Mouse (Mus musculus): ENCODE data around the gene Tns1. TPM values are rescaled to one million over a fixed set of nuclear protein-coding genes. Genes with fewer than 3 reads are reported as not detected.

Gene Tns1
- polyA plus RNA-seq, 3 experiments from 2014 or later, result 9.1 to 16.3 (median 15.5) TPM

DNA sequence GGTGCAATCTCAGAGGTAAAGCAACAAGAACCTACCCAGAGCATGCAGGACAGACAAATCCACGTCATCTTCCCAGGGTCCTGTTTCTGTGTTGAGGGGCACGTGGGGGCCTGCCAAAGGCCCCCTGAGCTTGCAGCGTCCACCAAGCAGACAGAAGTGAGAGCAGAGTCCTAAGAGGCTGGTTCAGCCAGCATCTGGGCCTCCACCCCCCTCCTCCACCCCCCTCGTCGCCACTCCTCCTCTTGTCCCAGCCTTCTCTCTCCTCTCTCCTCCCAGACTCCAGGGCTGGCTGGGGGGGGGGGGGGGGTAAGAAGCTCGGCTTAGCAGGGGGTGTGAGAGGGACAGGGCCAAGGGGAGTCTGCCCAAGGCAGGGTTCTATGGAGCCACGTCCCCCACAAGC lies 33.1 kb downstream of the Tns1 start:
- no peak for ATAC-seq

- ATAC-seq, result no peak
Measured at GRCm38 (mm10) chr1:74090329-74090728, 33.9 kb downstream of the Tns1 start.

DNA sequence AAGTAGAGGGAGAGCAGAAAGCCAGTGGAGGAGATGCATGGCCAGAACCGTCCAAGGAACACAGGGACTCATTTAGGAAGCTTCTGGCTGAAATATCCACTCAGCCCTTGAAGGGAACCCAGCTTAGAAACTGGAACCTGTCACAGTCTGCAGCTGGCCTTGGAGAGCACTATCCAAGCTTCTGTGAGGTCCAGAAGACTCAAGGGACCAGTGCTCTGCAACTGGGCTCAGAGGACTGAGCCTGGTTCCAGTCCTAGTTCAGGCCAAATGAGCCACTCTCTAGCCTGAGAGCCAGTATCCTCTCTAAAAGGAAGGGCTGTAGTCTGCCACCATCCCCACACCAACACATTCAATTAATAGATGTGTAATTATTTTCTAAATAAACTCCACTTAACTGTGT lies 35.7 kb downstream of the Tns1 start:
- no peak for ATAC-seq

GRCm38 (mm10) chr1:74085566-74085965 lies 38.7 kb downstream of the Tns1 start:
- ATAC-seq, result no peak

DNA sequence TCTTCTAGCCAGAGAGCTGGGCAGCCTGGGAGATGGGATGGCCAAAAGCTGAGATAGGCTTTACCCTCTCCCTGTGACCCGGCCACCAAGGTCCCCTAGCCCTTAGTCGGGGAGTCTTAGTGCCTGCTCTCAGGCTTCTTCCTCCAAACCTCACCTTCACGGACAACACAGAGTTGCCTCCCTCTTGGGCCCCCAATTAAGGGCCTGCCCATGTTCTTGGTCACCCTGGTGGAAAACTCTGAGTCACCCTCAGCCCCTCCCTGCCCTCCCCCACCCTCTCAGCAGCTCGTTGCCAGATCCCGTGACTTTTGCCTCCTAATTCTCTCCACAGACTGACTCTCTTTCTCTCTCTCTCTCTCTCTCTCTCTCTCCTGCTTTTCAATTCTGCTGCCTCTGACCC lies 39.5 kb downstream of the Tns1 start:
- no peak for ATAC-seq

GRCm38 (mm10) chr1:74084065-74084705 lies 40.1 kb downstream of the Tns1 start:
- ATAC-seq, result no peak

- ATAC-seq, result no peak
Measured at GRCm38 (mm10) chr1:74082841-74083463, 41.3 kb downstream of the Tns1 start.

- no peak for ATAC-seq
Measured at GRCm38 (mm10) chr1:74081573-74081989, 42.7 kb downstream of the Tns1 start.

GRCm38 (mm10) chr1:74077353-74077752 lies 46.9 kb downstream of the Tns1 start:
- ATAC-seq, result no peak

GRCm38 (mm10) chr1:74076230-74076629 lies 48.0 kb downstream of the Tns1 start:
- ATAC-seq, result no peak

GRCm38 (mm10) chr1:74074693-74075485 lies 49.4 kb downstream of the Tns1 start:
- no peak for ATAC-seq

- ATAC-seq, result no peak
Measured at GRCm38 (mm10) chr1:74073791-74074190, 50.5 kb downstream of the Tns1 start.

- ATAC-seq, result no peak
Measured at GRCm38 (mm10) chr1:74070745-74071144, 53.5 kb downstream of the Tns1 start.

GRCm38 (mm10) chr1:74070001-74070551 lies 54.2 kb downstream of the Tns1 start:
- no peak for ATAC-seq

GRCm38 (mm10) chr1:74069085-74069835 lies 55.0 kb downstream of the Tns1 start:
- ATAC-seq, result no peak

- ATAC-seq, result no peak
Measured at GRCm38 (mm10) chr1:74068366-74069084, 55.7 kb downstream of the Tns1 start.

DNA sequence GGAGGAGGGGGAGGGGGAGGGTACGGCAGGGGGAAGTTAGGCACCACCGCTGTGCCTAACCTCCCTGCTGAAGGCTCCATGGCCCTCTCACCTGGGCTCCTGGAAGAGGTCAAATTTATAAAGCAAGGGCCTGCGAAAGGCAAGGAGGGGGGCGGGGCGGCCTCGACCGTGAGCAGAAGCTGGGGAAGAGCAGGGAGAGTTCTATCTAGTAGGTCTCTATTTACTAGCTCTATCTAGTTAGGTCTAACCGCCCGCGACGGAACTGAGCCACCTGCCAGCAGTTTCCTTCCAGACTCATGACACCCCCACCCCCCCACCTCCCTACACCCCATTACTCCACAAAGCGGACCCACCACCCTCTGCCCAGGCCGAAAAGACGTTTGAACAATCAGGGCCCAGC lies 56.4 kb downstream of the Tns1 start:
- no peak for ATAC-seq

- no peak for ATAC-seq
Measured at GRCm38 (mm10) chr1:74066576-74066975, 57.7 kb downstream of the Tns1 start.

GRCm38 (mm10) chr1:74066061-74066460 lies 58.2 kb downstream of the Tns1 start:
- no peak for ATAC-seq

DNA sequence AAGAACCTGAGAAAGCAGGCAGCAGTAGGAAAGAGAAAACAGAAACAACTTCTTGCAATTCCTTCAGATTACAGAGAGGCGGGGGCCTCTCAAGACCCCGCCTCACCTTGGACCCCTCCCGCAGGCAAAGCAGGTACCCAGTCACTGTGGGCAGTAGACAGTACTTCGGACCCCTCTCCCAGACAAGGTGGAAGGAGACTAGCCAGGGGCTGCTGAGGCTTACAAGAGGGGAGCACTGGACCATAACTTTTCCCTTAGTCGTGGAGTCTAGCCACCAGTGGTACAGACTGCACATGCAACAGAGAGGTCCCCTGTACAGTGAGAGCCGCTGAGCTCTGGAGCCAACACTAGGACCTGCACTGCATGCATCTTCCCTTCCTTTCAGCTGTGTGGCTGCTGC lies 64.2 kb downstream of the Tns1 start:
- ATAC-seq, result no peak

DNA sequence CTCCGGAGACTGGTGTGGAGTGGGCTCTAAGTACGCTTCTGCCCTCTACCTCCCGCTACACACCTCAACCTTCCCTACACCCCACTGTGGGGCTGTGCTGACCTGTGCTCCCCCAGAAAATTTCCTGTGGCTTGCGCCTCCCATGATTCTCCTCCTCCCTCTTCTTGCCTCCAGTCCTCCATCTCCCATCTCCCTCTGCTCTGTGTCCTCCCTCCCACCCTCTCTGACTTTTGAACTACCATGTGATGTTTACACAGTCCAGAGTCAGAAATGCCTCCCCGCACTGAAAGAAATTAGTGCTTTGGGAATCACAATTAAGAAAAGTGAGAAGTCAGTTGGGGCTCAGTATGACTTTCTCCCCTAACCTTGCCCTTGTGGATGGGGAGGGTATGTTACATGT lies 64.7 kb downstream of the Tns1 start:
- ATAC-seq, result no peak

GRCm38 (mm10) chr1:74058771-74059170 lies 65.5 kb downstream of the Tns1 start:
- ATAC-seq, result no peak
